In the genomic region with DNA sequence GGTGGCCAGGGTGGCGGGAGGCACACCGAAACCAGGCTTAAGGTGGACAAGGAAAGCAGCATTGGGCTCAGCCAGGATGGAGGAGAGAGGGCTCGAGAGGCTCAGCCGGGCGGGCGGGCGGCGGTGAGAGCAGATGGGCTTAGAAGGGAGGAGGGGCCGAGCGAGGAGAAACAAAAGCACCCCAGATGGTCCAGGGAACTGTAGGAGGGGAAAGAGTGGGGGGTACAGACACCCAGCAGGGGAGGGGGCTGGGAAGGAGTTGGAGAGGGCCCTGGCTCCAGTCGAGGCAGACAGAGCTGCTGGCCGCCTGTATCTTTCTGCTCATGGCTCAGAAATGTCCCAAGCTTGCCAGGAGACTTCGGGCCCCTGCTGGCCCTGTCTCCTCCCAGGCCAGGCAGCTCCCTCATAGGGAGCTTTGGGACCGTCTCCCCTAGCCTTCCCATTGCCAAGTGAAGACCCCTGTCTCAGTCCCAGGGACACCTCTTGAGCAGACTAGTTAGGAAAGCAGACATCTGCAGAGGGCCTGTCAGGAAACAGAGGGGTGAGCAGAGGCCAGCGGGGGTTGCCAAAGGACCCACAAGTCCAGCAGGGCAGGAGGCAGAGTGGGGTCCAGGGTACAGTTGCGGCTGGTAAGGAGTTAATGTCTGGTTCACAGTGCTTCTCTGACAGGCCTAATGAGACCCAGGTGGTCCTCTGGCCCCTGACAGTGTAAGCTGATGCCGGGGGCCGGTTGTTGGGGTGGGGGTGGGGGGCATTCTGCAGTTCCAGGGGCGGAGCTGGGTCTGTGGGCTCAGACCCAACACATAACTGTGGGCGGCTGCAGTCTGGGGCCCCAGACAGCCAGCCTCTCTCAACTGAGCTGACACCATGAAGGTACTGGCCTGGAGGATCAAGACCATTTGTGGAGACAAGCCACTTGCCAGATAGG, we compare ENCODE assay signal across 8 mouse cellular contexts. TPM values are rescaled to one million over a fixed set of nuclear protein-coding genes. Genes with fewer than 3 reads are reported as not detected.
DNase-seq lines count a peak whose midpoint lies in the region; ATAC-seq and TF ChIP-seq lines count a peak whose summit lies in the region.

A gene (plus strand): TSS at position 819 of the 928 bp plus-strand sequence.

- H3K79me2 ChIP-seq in liver, adult 2 months (ENCODE audit: control insufficient read depth, insufficient read depth, low read length) = no peaks in the 10 kb centered on the region

- TF ChIP-seq CTCF in gastrocnemius, adult 2 months (IDR thresholded peaks at IDR 0.05) = no peak
- no peak for TF ChIP-seq CTCF in hindbrain, postnatal 0 days (IDR thresholded peaks at IDR 0.05; ENCODE audit: low read depth)
- TF ChIP-seq CTCF in liver, adult 2 months (IDR thresholded peaks at IDR 0.05; ENCODE audit: low read depth, low read length) = no peak

- no peaks in the 10 kb centered on the region for H3K9me3 ChIP-seq in hindbrain, postnatal 0 days (ENCODE audit: low read length)

- TF ChIP-seq POLR2A in liver, adult 2 months (IDR thresholded peaks at IDR 0.05; ENCODE audit: extremely low read depth, insufficient read depth, low read length) = no peak

- peak; percentile 60 for DNase-seq in gastrocnemius, adult 2 months
- no peak for DNase-seq in gastrocnemius, adult 18-20 months (ENCODE audit: low spot score)
- peak; percentile 80 to 81 for DNase-seq in cerebellum, postnatal 14 days
- peak; percentile 57 for DNase-seq in gastrocnemius, postnatal 25 days
- peak; percentile 69 for DNase-seq in hindbrain, postnatal 0 days (ENCODE audit: low spot score)
- no peak for DNase-seq in liver, adult 2 months (ENCODE audit: extremely low read depth, low read depth, low spot score)
- DNase-seq in right cerebral cortex, adult 18-20 months = peak; percentile 80
- DNase-seq in thymus, postnatal 10 days (ENCODE audit: low spot score in 2 of 2) = no peak

- peaks cover 14% of the 10 kb centered on the region; the same call in 1 of the 2 replicates for H3K4me1 ChIP-seq in hindbrain, postnatal 0 days (ENCODE audit: insufficient read depth, low read length)
- no peaks in the 10 kb centered on the region for H3K4me1 ChIP-seq in liver, adult 2 months (ENCODE audit: control insufficient read depth, insufficient read depth, low read length)

- H3K4me3 ChIP-seq in gastrocnemius, adult 2 months = peak within 1 kb of the TSS; percentile 56
- H3K4me3 ChIP-seq in hindbrain, postnatal 0 days (ENCODE audit: low read length) = no peak within 1 kb of the TSS
- peak within 1 kb of the TSS; percentile 6; the same call in 1 of the 2 replicates for H3K4me3 ChIP-seq in liver, adult 2 months (ENCODE audit: insufficient read depth, low read depth, low read length)

- 17% methylated on average over 20 of the region's 20 CpGs for WGBS in hindbrain, postnatal 0 days
- 67% methylated on average over 20 of the region's 20 CpGs for WGBS in liver, adult 2 months

- intact Hi-C loops in gastrocnemius, adult 2 months (cut with DNase I) = no loop called here

- H3K27ac ChIP-seq in gastrocnemius, adult 2 months = peak within 1 kb of the TSS; percentile 67
- peak within 1 kb of the TSS; percentile 75 for H3K27ac ChIP-seq in hindbrain, postnatal 0 days
- no peak within 1 kb of the TSS for H3K27ac ChIP-seq in liver, adult 2 months (replicated peaks; ENCODE audit: insufficient read depth, low read depth, low read length)

- ATAC-seq in hindbrain, postnatal 0 days = peak; percentile 76

- H3K9ac ChIP-seq in hindbrain, postnatal 0 days (replicated peaks; ENCODE audit: low read length) = 0 out of 2 replicates have a peak within 1 kb of the TSS, but pooled peaks have one; percentile 17
- H3K9ac ChIP-seq in liver, adult 2 months (ENCODE audit: low read depth, low read length) = no peak within 1 kb of the TSS

- H3K4me2 ChIP-seq in hindbrain, postnatal 0 days (ENCODE audit: low read depth, low read length) = peak within 1 kb of the TSS; percentile 21; the same call in 1 of the 2 replicates

- peaks cover 17% of the 10 kb centered on the region for H3K36me3 ChIP-seq in hindbrain, postnatal 0 days (ENCODE audit: insufficient read depth, low read length)
- H3K36me3 ChIP-seq in liver, adult 2 months (ENCODE audit: control insufficient read depth, insufficient read depth, low read length) = no peaks in the 10 kb centered on the region

- H3K27me3 ChIP-seq in hindbrain, postnatal 0 days (ENCODE audit: insufficient read depth, low read length) = no peaks in the 10 kb centered on the region
- no peaks in the 10 kb centered on the region for H3K27me3 ChIP-seq in liver, adult 2 months (ENCODE audit: control insufficient read depth, insufficient read depth, low read length)

RNA-seq across cellular contexts. Expression of the gene that starts here (rescaled TPM):
- 10 to 100 TPM in 1 of 2 experiments, 1 to 10 TPM in 1; 6.9 to 36.6 TPM for total RNA-seq in gastrocnemius, adult 2 months (2021)
- total RNA-seq in gastrocnemius, adult 18-20 months (2021) = 1 to 10 TPM; 6.5 to 7.4 TPM
- 10 to 100 TPM; 41.9 to 52.4 TPM for total RNA-seq in gastrocnemius, postnatal 25 days (2021)
- total RNA-seq in hindbrain, postnatal 0 days (2014; rRNA removed) = 42.1 and 68.1 TPM in 2 replicates
- polyA plus RNA-seq in hindbrain, postnatal 0 days (2015; fragmentation: Nextera tagmentation; extraction: Ambion mirVana) = 38.7 and 43.3 TPM in 2 replicates
- 0.28 and 0.81 TPM in 2 replicates for total RNA-seq in liver, adult 2 months (2014; rRNA removed)
- polyA plus RNA-seq in liver, adult 2 months (2012; rRNA removed) = 4.2 and 6.5 TPM in 2 replicates

Comparison
In these comparisons a context has a peak if more than half of its experiments do, and no peak if none do; other contexts are left out.
1. DNase-seq: peak in gastrocnemius, adult 2 months (single experiment), cerebellum, postnatal 14 days (2 of 2), gastrocnemius, postnatal 25 days (single experiment), hindbrain, postnatal 0 days (single experiment) and right cerebral cortex, adult 18-20 months (single experiment); none in gastrocnemius, adult 18-20 months (single experiment), liver, adult 2 months (single experiment) and thymus, postnatal 10 days (0 of 2).